Comparison of ENCODE assay signal across 27 mouse cellular contexts in genomic region chr5:36663329-36663728, GRCm38 (mm10). TPM values are rescaled to one million over a fixed set of nuclear protein-coding genes. Genes with fewer than 3 reads are reported as not detected.
DNase-seq lines count a peak whose midpoint lies in the region; ATAC-seq and TF ChIP-seq lines count a peak whose summit lies in the region.
"Had no signal": no experiment of that assay in that cellular context is flagged by ENCODE, and none has a peak within 500 bp of the region (broad histone marks: within the 10 kb centered on the region; RNA-seq: fewer than 3 reads in every experiment).

No protein-coding gene starts in this region.

- H3K4me1 ChIP-seq in kidney, postnatal 0 days (replicated peaks; ENCODE audit: insufficient read depth, low read length), result no peaks in the 10 kb centered on the region
- H3K4me1 ChIP-seq: forebrain, embryonic 13.5 days; limb, embryonic 12.5 days; midbrain, embryonic 10.5 days had no signal

- TF ChIP-seq CTCF in gastrocnemius, adult 2 months (IDR thresholded peaks at IDR 0.05), result no peak
- TF ChIP-seq CTCF in kidney, postnatal 0 days (IDR thresholded peaks at IDR 0.05; ENCODE audit: low read depth), result no peak

- H3K36me3 ChIP-seq in kidney, postnatal 0 days (ENCODE audit: insufficient read depth, low read length), result no peaks in the 10 kb centered on the region
- peaks cover 13% of the 10 kb centered on the region for H3K36me3 ChIP-seq in myocyte (ENCODE audit: control insufficient read depth, insufficient read depth)

- ATAC-seq in kidney, postnatal 0 days (replicated peaks; ENCODE audit: low FRiP score, low read depth), result peak; percentile 40; the same call in 1 of the 2 replicates
- ATAC-seq: CD4-positive, CD25-positive, alpha-beta regulatory T cell, adult 4 months; forebrain, embryonic 13.5 days; inflammation-experienced regulatory T-cells, adult 6 months; liver, postnatal 0 days; lung, postnatal 0 days; midbrain, embryonic 16.5 days had no signal

- TF ChIP-seq POLR2A in myocyte (IDR thresholded peaks at IDR 0.05; ENCODE audit: insufficient read length, low read depth), result no peak

- H3K9me3 ChIP-seq in kidney, postnatal 0 days (replicated peaks; ENCODE audit: low read length), result no peaks in the 10 kb centered on the region
- H3K9me3 ChIP-seq: forebrain, embryonic 13.5 days; heart, embryonic 13.5 days; limb, embryonic 12.5 days; midbrain, embryonic 10.5 days had no signal

- H3K4me3 ChIP-seq in gastrocnemius, adult 2 months, result no peak overlapping the region
- H3K4me3 ChIP-seq in kidney, postnatal 0 days (replicated peaks; ENCODE audit: low read depth, low read length), result no peak overlapping the region
- H3K4me3 ChIP-seq in myocyte, result no peak overlapping the region
- H3K4me3 ChIP-seq: forebrain, embryonic 13.5 days; heart, embryonic 13.5 days; limb, embryonic 12.5 days; midbrain, embryonic 10.5 days had no signal

- 42% methylated on average over 2 of the region's 2 CpGs for WGBS in kidney, postnatal 0 days

- intact Hi-C loops in gastrocnemius, adult 2 months (cut with DNase I), result no loop called here

- DNase-seq in adrenal gland, adult (ENCODE audit: inconsistent age in 2 of 2, low spot score in 1 of 2), result peak; percentile 49 to 74
- DNase-seq in adrenal gland, postnatal 4 days (ENCODE audit: low spot score in 2 of 2), result no peak
- DNase-seq in gastrocnemius, adult 2 months, result no peak
- DNase-seq in gastrocnemius, postnatal 10 days, result no peak
- peak; percentile 16 for DNase-seq in kidney, postnatal 0 days (ENCODE audit: low spot score)
- DNase-seq in kidney, adult 18-20 months, result no peak
- no peak for DNase-seq in urinary bladder, adult 18-20 months (ENCODE audit: low spot score in 2 of 2)
- DNase-seq: adrenal gland, adult 8-10 months; cerebellum, adult 11-12 months; cerebellum, postnatal 14 days; gastrocnemius, postnatal 36 days; kidney, adult 9 months; kidney, postnatal 36 days; layer of hippocampus, postnatal 36 days; liver, postnatal 0 days; thymus, postnatal 25 days had no signal

- H3ac ChIP-seq in myocyte (ENCODE audit: control insufficient read depth, insufficient read length), result no peak overlapping the region

- H3K4me2 ChIP-seq in kidney, postnatal 0 days (ENCODE audit: low read length), result no peak overlapping the region
- peak overlapping the region; percentile 58 for H3K4me2 ChIP-seq in myocyte (ENCODE audit: low read depth)
- H3K4me2 ChIP-seq: forebrain, embryonic 13.5 days; heart, embryonic 13.5 days; hindbrain, embryonic 14.5 days; limb, embryonic 12.5 days; liver, embryonic 11.5 days had no signal

- no peak overlapping the region for H3K9ac ChIP-seq in kidney, postnatal 0 days (ENCODE audit: low read depth, low read length)
- H3K9ac ChIP-seq: forebrain, embryonic 13.5 days; heart, embryonic 13.5 days; hindbrain, embryonic 14.5 days; limb, embryonic 12.5 days; liver, postnatal 0 days had no signal

- peak overlapping the region; percentile 87 for H3K27ac ChIP-seq in gastrocnemius, adult 2 months
- no peak overlapping the region for H3K27ac ChIP-seq in kidney, postnatal 0 days
- H3K27ac ChIP-seq: forebrain, embryonic 13.5 days; heart, embryonic 13.5 days; hindbrain, embryonic 14.5 days; limb, embryonic 12.5 days; midbrain, embryonic 10.5 days had no signal

- H3K79me2 ChIP-seq in myocyte (ENCODE audit: control insufficient read depth, insufficient read depth), result peaks cover 32% of the 10 kb centered on the region

- H3K27me3 ChIP-seq in kidney, postnatal 0 days (ENCODE audit: insufficient read depth, low read length), result no peaks in the 10 kb centered on the region
- H3K27me3 ChIP-seq in myocyte (ENCODE audit: control insufficient read depth, insufficient read depth, insufficient read length), result no peaks in the 10 kb centered on the region
- H3K27me3 ChIP-seq: forebrain, embryonic 13.5 days; heart, embryonic 13.5 days; limb, embryonic 12.5 days had no signal

TF ChIP-seq in myocyte, 11 proteins besides CTCF, POLR2A, EP300 and RAD21:
- TF ChIP-seq SRF (IDR thresholded peaks at IDR 0.05; ENCODE audit: control insufficient read depth, insufficient read length, low read depth) (no peak), MYOD1 (IDR thresholded peaks at IDR 0.05; ENCODE audit: control insufficient read depth in 1 of 3, insufficient read length in 2 of 3, low read depth in 2 of 3) (no peak), E2F4 (IDR thresholded peaks at IDR 0.05; ENCODE audit: insufficient read depth) (no peak), USF1 (IDR thresholded peaks at IDR 0.05; ENCODE audit: low read depth) (no peak), REST (IDR thresholded peaks at IDR 0.05; ENCODE audit: insufficient read depth, insufficient read length) (no peak), POLR2AphosphoS2 (IDR thresholded peaks at IDR 0.05; ENCODE audit: insufficient read length, low read depth) (no peak), TCF12 (IDR thresholded peaks at IDR 0.05; ENCODE audit: insufficient read depth, poor library complexity, severe bottlenecking) (no peak)

RNA-seq across cellular contexts. Expression of gene D5Ertd579e, which starts 32.5 kb away (rescaled TPM):
- total RNA-seq in adrenal gland, postnatal 4 days (2021), result 10 to 100 TPM; 55.2 to 62.3 TPM
- total RNA-seq in gastrocnemius, adult 2 months (2021), result 10 to 100 TPM; 86.4 to 98.1 TPM
- 10 to 100 TPM; 51.2 to 67.3 TPM for total RNA-seq in gastrocnemius, postnatal 10 days (2021)
- polyA plus RNA-seq in kidney, postnatal 0 days (2015; fragmentation: Nextera tagmentation; extraction: Ambion mirVana), result 19.8 and 19.9 TPM in 2 replicates
- polyA plus RNA-seq in myocyte (2012; fragmentation: generic; extraction: Trizol), result 12.3 TPM

Comparison
In these comparisons a context has a peak if more than half of its experiments do, and no peak if none do; other contexts are left out.
1. DNase-seq: peak in adrenal gland, adult (2 of 2) and kidney, postnatal 0 days (single experiment); none in adrenal gland, postnatal 4 days (0 of 2), gastrocnemius, adult 2 months (single experiment), gastrocnemius, postnatal 10 days (single experiment), kidney, adult 18-20 months (single experiment) and urinary bladder, adult 18-20 months (0 of 2).